Mouse (Mus musculus): ENCODE measurements at regions not wholly inside any gene's neighbourhood (a gene's known extent, or its start where the extent isn't known, plus 50 kb on each side); places are given as distances from the start of the nearest gene placed in this dataset.

GRCm38 (mm10) chrX:40814395-40814794 lies 586.3 kb upstream of the Gria3 start:
- DNase-seq (ENCODE audit: low spot score in 2 of 2) = peak in 1 of 2 experiments; percentile 2

All from layer of hippocampus, adult 8-10 months (tissue).